Mouse (Mus musculus): ENCODE results near the gene Immp2l. TPM values are rescaled to one million over a fixed set of nuclear protein-coding genes. Genes with fewer than 3 reads are reported as not detected.

Immp2l gene
- polyA plus RNA-seq, 1 experiment = 0.62 TPM

GRCm38 (mm10) chr12:41485512-41486215 lies 461.8 kb downstream of the Immp2l start:
- Histone ChIP-seq H3K4me3 (replicated peaks) (peak overlapping the region; percentile 91), H3K36me3 (replicated peaks; ENCODE audit: low read length) (no peaks in the 10 kb centered on the region), H3K27me3 (replicated peaks) (no peaks in the 10 kb centered on the region), H3K4me1 (peaks cover 39% of the 10 kb centered on the region), H3K9me3 (no peaks in the 10 kb centered on the region)
- no peak for TF ChIP-seq FLI1 (IDR thresholded peaks at IDR 0.05; ENCODE audit: low read length)
- no peak for TF ChIP-seq GATA1 (IDR thresholded peaks at IDR 0.05; ENCODE audit: borderline replicate concordance, low read length)

GRCm38 (mm10) chr12:41486331-41486730 lies 462.4 kb downstream of the Immp2l start, which contains the start of gene Lrrn3:
TSS of gene Lrrn3 (minus strand) at chr12:41486431.
- TF ChIP-seq GATA1 (IDR thresholded peaks at IDR 0.05; ENCODE audit: borderline replicate concordance, low read length) (no peak), FLI1 (IDR thresholded peaks at IDR 0.05; ENCODE audit: low read length) (no peak)
- Histone ChIP-seq H3K36me3 (replicated peaks; ENCODE audit: low read length) (no peaks in the 10 kb centered on the region), H3K27me3 (replicated peaks) (no peaks in the 10 kb centered on the region), H3K9me3 (no peaks in the 10 kb centered on the region), H3K4me3 (replicated peaks) (peak within 1 kb of the TSS; percentile 91), H3K4me1 (peaks cover 39% of the 10 kb centered on the region)

GRCm38 (mm10) chr12:41487005-41487404 lies 463.1 kb downstream of the Immp2l start:
- Histone ChIP-seq H3K4me3 (replicated peaks) (peak overlapping the region; percentile 69), H3K27me3 (replicated peaks) (no peaks in the 10 kb centered on the region), H3K36me3 (replicated peaks; ENCODE audit: low read length) (no peaks in the 10 kb centered on the region), H3K9me3 (no peaks in the 10 kb centered on the region), H3K4me1 (peaks cover 39% of the 10 kb centered on the region)
- TF ChIP-seq FLI1 (IDR thresholded peaks at IDR 0.05; ENCODE audit: low read length) (no peak), GATA1 (IDR thresholded peaks at IDR 0.05; ENCODE audit: borderline replicate concordance, low read length) (no peak)

GRCm38 (mm10) chr12:41494620-41495019 lies 470.7 kb downstream of the Immp2l start:
- Histone ChIP-seq H3K9me3 (no peaks in the 10 kb centered on the region), H3K36me3 (replicated peaks; ENCODE audit: low read length) (no peaks in the 10 kb centered on the region), H3K4me1 (no peaks in the 10 kb centered on the region), H3K4me3 (replicated peaks) (no peak overlapping the region), H3K27me3 (replicated peaks) (peaks cover 2% of the 10 kb centered on the region)
- TF ChIP-seq GATA1 (IDR thresholded peaks at IDR 0.05; ENCODE audit: borderline replicate concordance, low read length) (no peak), FLI1 (IDR thresholded peaks at IDR 0.05; ENCODE audit: low read length) (no peak)

GRCm38 (mm10) chr12:41500049-41500820 lies 476.3 kb downstream of the Immp2l start:
- no peaks in the 10 kb centered on the region for H3K9me3 ChIP-seq
- TF ChIP-seq GATA1 (IDR thresholded peaks at IDR 0.05; ENCODE audit: borderline replicate concordance, low read length) (no peak), FLI1 (IDR thresholded peaks at IDR 0.05; ENCODE audit: low read length) (no peak)
- no peaks in the 10 kb centered on the region for H3K27me3 ChIP-seq (replicated peaks)
- H3K36me3 ChIP-seq (replicated peaks; ENCODE audit: low read length) = no peaks in the 10 kb centered on the region
- H3K4me3 ChIP-seq (replicated peaks) = no peak overlapping the region
- no peaks in the 10 kb centered on the region for H3K4me1 ChIP-seq

GRCm38 (mm10) chr12:41508610-41509009 lies 484.7 kb downstream of the Immp2l start:
- H3K36me3 ChIP-seq (replicated peaks; ENCODE audit: low read length) = no peaks in the 10 kb centered on the region
- TF ChIP-seq GATA1 (IDR thresholded peaks at IDR 0.05; ENCODE audit: borderline replicate concordance, low read length) = no peak
- no peak for TF ChIP-seq FLI1 (IDR thresholded peaks at IDR 0.05; ENCODE audit: low read length)
- H3K27me3 ChIP-seq (replicated peaks) = no peaks in the 10 kb centered on the region
- H3K4me3 ChIP-seq (replicated peaks) = no peak overlapping the region
- no peaks in the 10 kb centered on the region for H3K9me3 ChIP-seq
- H3K4me1 ChIP-seq = no peaks in the 10 kb centered on the region

GRCm38 (mm10) chr12:41510588-41510987 lies 486.7 kb downstream of the Immp2l start:
- Histone ChIP-seq H3K36me3 (replicated peaks; ENCODE audit: low read length) (no peaks in the 10 kb centered on the region), H3K4me3 (replicated peaks) (no peak overlapping the region), H3K4me1 (no peaks in the 10 kb centered on the region), H3K27me3 (replicated peaks) (no peaks in the 10 kb centered on the region), H3K9me3 (0 out of 2 replicates have a peak, but pooled peaks cover 2% of the 10 kb centered on the region)
- no peak for TF ChIP-seq FLI1 (IDR thresholded peaks at IDR 0.05; ENCODE audit: low read length)
- no peak for TF ChIP-seq GATA1 (IDR thresholded peaks at IDR 0.05; ENCODE audit: borderline replicate concordance, low read length)

GRCm38 (mm10) chr12:41518897-41519296 lies 495.0 kb downstream of the Immp2l start:
- Histone ChIP-seq H3K4me1 (no peaks in the 10 kb centered on the region), H3K36me3 (replicated peaks; ENCODE audit: low read length) (no peaks in the 10 kb centered on the region), H3K4me3 (replicated peaks) (no peak overlapping the region), H3K27me3 (replicated peaks) (no peaks in the 10 kb centered on the region), H3K9me3 (0 out of 2 replicates have a peak, but pooled peaks cover 2% of the 10 kb centered on the region)
- TF ChIP-seq FLI1 (IDR thresholded peaks at IDR 0.05; ENCODE audit: low read length) (no peak), GATA1 (IDR thresholded peaks at IDR 0.05; ENCODE audit: borderline replicate concordance, low read length) (no peak)

- no peak overlapping the region for H3K4me3 ChIP-seq (replicated peaks)
- H3K27me3 ChIP-seq (replicated peaks) = no peaks in the 10 kb centered on the region
- no peak for TF ChIP-seq FLI1 (IDR thresholded peaks at IDR 0.05; ENCODE audit: low read length)
- TF ChIP-seq GATA1 (IDR thresholded peaks at IDR 0.05; ENCODE audit: borderline replicate concordance, low read length) = no peak
- no peaks in the 10 kb centered on the region for H3K36me3 ChIP-seq (replicated peaks; ENCODE audit: low read length)
- no peaks in the 10 kb centered on the region for H3K9me3 ChIP-seq
- H3K4me1 ChIP-seq = no peaks in the 10 kb centered on the region
These were observed 496.4 kb downstream of the Immp2l start for GRCm38 (mm10) chr12:41520326-41520725.

GRCm38 (mm10) chr12:41521671-41522070 lies 497.8 kb downstream of the Immp2l start:
- Histone ChIP-seq H3K4me1 (no peaks in the 10 kb centered on the region), H3K9me3 (no peaks in the 10 kb centered on the region), H3K36me3 (replicated peaks; ENCODE audit: low read length) (no peaks in the 10 kb centered on the region), H3K4me3 (replicated peaks) (no peak overlapping the region), H3K27me3 (replicated peaks) (no peaks in the 10 kb centered on the region)
- TF ChIP-seq GATA1 (IDR thresholded peaks at IDR 0.05; ENCODE audit: borderline replicate concordance, low read length) (no peak), FLI1 (IDR thresholded peaks at IDR 0.05; ENCODE audit: low read length) (no peak)
